Mouse (Mus musculus) heart, adult 18-20 months (tissue): ENCODE data around the gene Nudt22. TPM values are rescaled to one million over a fixed set of nuclear protein-coding genes. Genes with fewer than 3 reads are reported as not detected.
A peak's percentile ranks its signal among the peaks of the same experiment; 100 is the strongest.

Experiments
- DNase-seq, 2 experiments: peaks; one replicate each; pipeline ENCODE4 v3.0.0; 2021 to 2022; ENCODE audit warnings: mixed read lengths in 1 of 2
- total RNA-seq, 2 experiments: library from RNA; stranded (reverse); gene quantifications; 2 replicates each; pipeline ENCODE4 v1.2.3; 2021

Nudt22 gene
- total RNA-seq, 2 experiments from 2014 or later = 23.7 to 25.4 TPM

- no peak for DNase-seq
Measured at GRCm38 (mm10) chr19:6977759-6978638, 17.9 kb downstream of the Nudt22 start.

- DNase-seq = peak; percentile 69 to 80
Measured at GRCm38 (mm10) chr19:6975537-6976521, 20.1 kb downstream of the Nudt22 start, which contains the start of gene Plcb3. Gene Plcb3, minus strand, starts transcription at chr19:6976470.

GRCm38 (mm10) chr19:6974211-6975205 lies 21.4 kb downstream of the Nudt22 start, which contains the start of gene Ppp1r14b:
Gene Ppp1r14b, plus strand, starts transcription at chr19:6974968.
- DNase-seq = peak; percentile 86 to 89

GRCm38 (mm10) chr19:6973581-6974190 lies 22.2 kb downstream of the Nudt22 start:
- no peak for DNase-seq

GRCm38 (mm10) chr19:6972247-6972917 lies 23.5 kb downstream of the Nudt22 start:
- DNase-seq = no peak

- no peak for DNase-seq
Measured at GRCm38 (mm10) chr19:6971644-6972043, 24.3 kb downstream of the Nudt22 start.

- no peak for DNase-seq
Measured at GRCm38 (mm10) chr19:6970460-6971085, 25.3 kb downstream of the Nudt22 start.

- DNase-seq = peak; percentile 82
Measured at GRCm38 (mm10) chr19:6969665-6970381, 26.1 kb downstream of the Nudt22 start.

GRCm38 (mm10) chr19:6969291-6969664 lies 26.6 kb downstream of the Nudt22 start:
- no peak for DNase-seq

GRCm38 (mm10) chr19:6968491-6969271 lies 27.2 kb downstream of the Nudt22 start:
- peak in 1 of 2 experiments; percentile 44 for DNase-seq

GRCm38 (mm10) chr19:6956461-6956860 lies 39.5 kb downstream of the Nudt22 start:
- DNase-seq = no peak

GRCm38 (mm10) chr19:6955424-6955823 lies 40.5 kb downstream of the Nudt22 start:
- peak in 1 of 2 experiments; percentile 40 for DNase-seq

- no peak for DNase-seq
Measured at GRCm38 (mm10) chr19:6954046-6954445, 41.9 kb downstream of the Nudt22 start.

GRCm38 (mm10) chr19:6952712-6953037 lies 43.2 kb downstream of the Nudt22 start:
- peak; percentile 69 to 78 for DNase-seq

GRCm38 (mm10) chr19:6951994-6952711 lies 43.8 kb downstream of the Nudt22 start:
- DNase-seq = peak; percentile 92 to 93

GRCm38 (mm10) chr19:6951381-6951968 lies 44.4 kb downstream of the Nudt22 start:
- peak; percentile 98 to 99 for DNase-seq

GRCm38 (mm10) chr19:6950613-6951153 lies 45.2 kb downstream of the Nudt22 start:
- DNase-seq = peak; percentile 72 to 78
